Mouse (Mus musculus) retina, postnatal 1 day (tissue): ENCODE data around the gene Ccdc173.
"Not testable (repeated sequence)": the region's sequence is repeated elsewhere in the genome, so short reads cannot be mapped to it uniquely, and the experiment has no call there.

Experiments
- DNase-seq: peaks from one replicate; pipeline ENCODE4 v3.0.0-alpha.2; 2012

The Ccdc173 gene

GRCm38 (mm10) chr2:69789429-69790069, at the start of gene Ccdc173, which contains the start of gene Phospho2:
Gene Ccdc173, minus strand, starts transcription at chr2:69789575.
Gene Phospho2, plus strand, starts transcription at chr2:69789623.
- DNase-seq, result peak; percentile 98

- no peak for DNase-seq
Measured at GRCm38 (mm10) chr2:69838707-69839106, 49.3 kb upstream of the Ccdc173 start.

GRCm38 (mm10) chr2:69837996-69838395, 48.6 kb upstream of the Ccdc173 start:
- no peak for DNase-seq

GRCm38 (mm10) chr2:69837244-69837967, 48.0 kb upstream of the Ccdc173 start:
- DNase-seq, result no peak

GRCm38 (mm10) chr2:69830116-69830515, 40.7 kb upstream of the Ccdc173 start:
- no peak for DNase-seq

GRCm38 (mm10) chr2:69829680-69830079, 40.3 kb upstream of the Ccdc173 start:
- no peak for DNase-seq

GRCm38 (mm10) chr2:69828031-69828430, 38.7 kb upstream of the Ccdc173 start:
- no peak for DNase-seq

GRCm38 (mm10) chr2:69826380-69826779, 37.0 kb upstream of the Ccdc173 start:
- peak; percentile 22 for DNase-seq

GRCm38 (mm10) chr2:69825898-69826297, 36.5 kb upstream of the Ccdc173 start:
- DNase-seq, result no peak

- no peak for DNase-seq
Measured at GRCm38 (mm10) chr2:69823129-69823677, 33.8 kb upstream of the Ccdc173 start.

GRCm38 (mm10) chr2:69822361-69823128, 33.2 kb upstream of the Ccdc173 start:
- DNase-seq, result peak; percentile 77

- peak; percentile 21 for DNase-seq
Measured at GRCm38 (mm10) chr2:69821711-69822110, 32.3 kb upstream of the Ccdc173 start, which contains the start of gene Klhl23. Gene Klhl23, plus strand, starts transcription at chr2:69821944.

GRCm38 (mm10) chr2:69820201-69820600, 30.8 kb upstream of the Ccdc173 start:
- DNase-seq, result no peak

GRCm38 (mm10) chr2:69818350-69819085, 29.1 kb upstream of the Ccdc173 start:
- no peak for DNase-seq

GRCm38 (mm10) chr2:69816575-69816974, 27.2 kb upstream of the Ccdc173 start:
- DNase-seq, result no peak

GRCm38 (mm10) chr2:69811349-69811748, 22.0 kb upstream of the Ccdc173 start:
- not testable (repeated sequence) for DNase-seq

GRCm38 (mm10) chr2:69810169-69810568, 20.8 kb upstream of the Ccdc173 start:
- DNase-seq, result no peak

- DNase-seq, result not testable (repeated sequence)
Measured at GRCm38 (mm10) chr2:69804663-69805062, 15.3 kb upstream of the Ccdc173 start.

GRCm38 (mm10) chr2:69803756-69804155, 14.4 kb upstream of the Ccdc173 start:
- no peak for DNase-seq

- peak; percentile 64 for DNase-seq
Measured at GRCm38 (mm10) chr2:69802911-69803312, 13.5 kb upstream of the Ccdc173 start.

- no peak for DNase-seq
Measured at GRCm38 (mm10) chr2:69790722-69791121, 1.3 kb upstream of the Ccdc173 start.

GRCm38 (mm10) chr2:69790285-69790684, 910 bp upstream of the Ccdc173 start:
- peak; percentile 88 for DNase-seq
